Mouse (Mus musculus) bone marrow macrophage, adult 2 months (primary cell): ENCODE data around the gene Ttc25.

Experiments used
- CTCF ChIP-seq: IDR thresholded peaks from 2 replicates; pipeline ENCODE4 v1.5.1; 2012; ENCODE audit warnings: low read depth, mild to moderate bottlenecking, low read length, moderate library complexity
- POLR2A ChIP-seq: IDR thresholded peaks from 2 replicates; pipeline ENCODE4 v1.6.1; 2012; ENCODE audit warnings: mild to moderate bottlenecking, low read depth, low read length, borderline replicate concordance

GRCm38 (mm10) chr11:100569789-100570188 is 24.4 kb downstream of the Ttc25 start:
- TF ChIP-seq CTCF (no peak), POLR2A (no peak)
